Mouse (Mus musculus) lung, embryonic 15.5 days (tissue): ENCODE data around the gene Sergef. TPM values are rescaled to one million over a fixed set of nuclear protein-coding genes. Genes with fewer than 3 reads are reported as not detected.
A peak's percentile ranks its signal among the peaks of the same experiment; 100 is the strongest.

Experiments
- ATAC-seq: fragments of 200-750 bp; cut with Nextera tagmentation; 2 replicates; pipeline ENCODE4 v1.8.0; 2017; ENCODE audit warnings: moderate number of reproducible peaks, borderline replicate concordance; ENCODE audit not compliant: low FRiP score, low TSS enrichment; ENCODE audit errors: extremely low read depth
- H3K27ac ChIP-seq: fragments of 300-500 bp; sonication (generic); 2 replicates; pipeline ENCODE4 v1.5.1; 2015; ENCODE audit warnings: moderate library complexity, mild to moderate bottlenecking, inconsistent platforms
- H3K27me3 ChIP-seq: fragments of 300-500 bp; sonication (generic); 2 replicates; pipeline ENCODE4 v1.6.1; 2015; ENCODE audit warnings: inconsistent platforms
- H3K36me3 ChIP-seq: fragments of 300-500 bp; sonication (generic); 2 replicates; pipeline ENCODE4 v1.6.1; 2015; ENCODE audit warnings: inconsistent platforms
- H3K4me1 ChIP-seq: fragments of 300-500 bp; sonication (generic); 2 replicates; pipeline ENCODE4 v1.6.1; 2015; ENCODE audit warnings: inconsistent platforms
- H3K4me2 ChIP-seq: fragments of 300-500 bp; sonication (generic); 2 replicates; pipeline ENCODE4 v1.6.1; 2015; ENCODE audit warnings: inconsistent platforms, mild to moderate bottlenecking, moderate library complexity
- H3K4me3 ChIP-seq: fragments of 300-500 bp; sonication (generic); 2 replicates; pipeline ENCODE4 v1.5.1; 2015; ENCODE audit warnings: mild to moderate bottlenecking, inconsistent platforms
- H3K9ac ChIP-seq: fragments of 300-500 bp; sonication (generic); 2 replicates; pipeline ENCODE4 v1.6.1; 2015; ENCODE audit warnings: inconsistent platforms
- H3K9me3 ChIP-seq: fragments of 300-500 bp; sonication (generic); 2 replicates; pipeline ENCODE4 v1.6.1; 2016; ENCODE audit warnings: inconsistent platforms
- WGBS: fragments of 180-500 bp; shearing (Covaris S2); methylation state at CpG from one replicate; pipeline ENCODE4 v1.1.7; 2015; 5-methylcytosine and 5-hydroxymethylcytosine counted together
- polyA plus RNA-seq: library from polyadenylated mRNA; unstranded; fragments of >200 nt; fragmentation: Nextera tagmentation; extraction: Ambion mirVana; gene quantifications from 2 replicates; pipeline ENCODE4 v1.2.1, GENCODE M21; 2015

Gene Sergef
- polyA plus RNA-seq, 1 experiment from 2014 or later: 13.3 TPM

GRCm38 (mm10) chr7:46551173-46551572 lies 88.4 kb downstream of the Sergef start:
- no peaks in the 10 kb centered on the region for H3K9me3 ChIP-seq
- no peak overlapping the region for H3K27ac ChIP-seq
- ATAC-seq: no peak
- H3K4me1 ChIP-seq: peaks cover 58% of the 10 kb centered on the region
- WGBS: 80% methylated on average over 7 of the region's 7 CpGs
- no peaks in the 10 kb centered on the region for H3K36me3 ChIP-seq
- H3K27me3 ChIP-seq: no peaks in the 10 kb centered on the region
- no peak overlapping the region for H3K9ac ChIP-seq
- H3K4me3 ChIP-seq: no peak overlapping the region
- H3K4me2 ChIP-seq: no peak overlapping the region

- ATAC-seq: peak; percentile 28; the same call in 1 of the 2 replicates
- H3K27ac ChIP-seq: 0 out of 2 replicates have a peak overlapping the region, but pooled peaks have one; percentile 36
- H3K36me3 ChIP-seq: no peaks in the 10 kb centered on the region
- no peak overlapping the region for H3K4me3 ChIP-seq
- H3K4me1 ChIP-seq: peaks cover 34% of the 10 kb centered on the region
- H3K27me3 ChIP-seq: no peaks in the 10 kb centered on the region
- H3K9ac ChIP-seq: no peak overlapping the region
- no peaks in the 10 kb centered on the region for H3K9me3 ChIP-seq
- WGBS: 34% methylated on average over 3 of the region's 3 CpGs
- H3K4me2 ChIP-seq: no peak overlapping the region
Observed at GRCm38 (mm10) chr7:46548124-46548523, 91.5 kb downstream of the Sergef start.

GRCm38 (mm10) chr7:46547642-46548041 lies 92.0 kb downstream of the Sergef start:
- H3K9me3 ChIP-seq: no peaks in the 10 kb centered on the region
- ATAC-seq: peak; percentile 21; the same call in 1 of the 2 replicates
- no peak overlapping the region for H3K4me3 ChIP-seq
- H3K27ac ChIP-seq: peak overlapping the region; percentile 29; the same call in 1 of the 2 replicates
- H3K36me3 ChIP-seq: no peaks in the 10 kb centered on the region
- H3K9ac ChIP-seq: no peak overlapping the region
- H3K4me1 ChIP-seq: peaks cover 29% of the 10 kb centered on the region
- 75% methylated on average over 3 of the region's 3 CpGs for WGBS
- H3K4me2 ChIP-seq: no peak overlapping the region
- H3K27me3 ChIP-seq: no peaks in the 10 kb centered on the region

GRCm38 (mm10) chr7:46546539-46546938 lies 93.1 kb downstream of the Sergef start:
- ATAC-seq: no peak; the same call in 1 of the 2 replicates
- WGBS: 17% methylated on average over 4 of the region's 4 CpGs
- no peak overlapping the region for H3K4me2 ChIP-seq

GRCm38 (mm10) chr7:46544195-46544641 lies 95.4 kb downstream of the Sergef start:
- WGBS: 74% methylated on average over 12 of the region's 12 CpGs
- no peak for ATAC-seq
- no peaks in the 10 kb centered on the region for H3K36me3 ChIP-seq
- no peak overlapping the region for H3K4me2 ChIP-seq
- H3K9ac ChIP-seq: no peak overlapping the region
- no peak overlapping the region for H3K4me3 ChIP-seq
- H3K9me3 ChIP-seq: no peaks in the 10 kb centered on the region
- H3K4me1 ChIP-seq: peaks cover 24% of the 10 kb centered on the region; the same call in 1 of the 2 replicates
- no peaks in the 10 kb centered on the region for H3K27me3 ChIP-seq
- H3K27ac ChIP-seq: no peak overlapping the region

More at GRCm38 (mm10) chr7:46546539-46546938, 93.1 kb downstream of the Sergef start:
- Histone ChIP-seq H3K9ac (no peak overlapping the region), H3K4me1 (peaks cover 24% of the 10 kb centered on the region; the same call in 1 of the 2 replicates), H3K9me3 (no peaks in the 10 kb centered on the region), H3K4me3 (no peak overlapping the region), H3K27ac (no peak overlapping the region), H3K27me3 (no peaks in the 10 kb centered on the region), H3K36me3 (no peaks in the 10 kb centered on the region)

- no peaks in the 10 kb centered on the region for H3K9me3 ChIP-seq
- no peak overlapping the region for H3K4me2 ChIP-seq
- H3K9ac ChIP-seq: no peak overlapping the region
- H3K36me3 ChIP-seq: no peaks in the 10 kb centered on the region
- 86% methylated on average over 3 of the region's 3 CpGs for WGBS
- H3K4me3 ChIP-seq: no peak overlapping the region
- no peak overlapping the region for H3K27ac ChIP-seq
- peaks cover 5% of the 10 kb centered on the region; the same call in 1 of the 2 replicates for H3K4me1 ChIP-seq
- no peak for ATAC-seq
- no peaks in the 10 kb centered on the region for H3K27me3 ChIP-seq
Observed at GRCm38 (mm10) chr7:46542117-46542516, 97.5 kb downstream of the Sergef start.

- no peak overlapping the region for H3K9ac ChIP-seq
- no peaks in the 10 kb centered on the region for H3K36me3 ChIP-seq
- no peak overlapping the region for H3K27ac ChIP-seq
- WGBS: 33% methylated on average over 1 of the region's 1 CpGs
- no peaks in the 10 kb centered on the region for H3K4me1 ChIP-seq
- no peak for ATAC-seq
- H3K27me3 ChIP-seq: no peaks in the 10 kb centered on the region
- no peak overlapping the region for H3K4me2 ChIP-seq
- H3K9me3 ChIP-seq: no peaks in the 10 kb centered on the region
- no peak overlapping the region for H3K4me3 ChIP-seq
Observed at GRCm38 (mm10) chr7:46540616-46541015, 99.0 kb downstream of the Sergef start.

GRCm38 (mm10) chr7:46536456-46537097 lies 103.0 kb downstream of the Sergef start:
- Histone ChIP-seq H3K4me1 (no peaks in the 10 kb centered on the region), H3K36me3 (no peaks in the 10 kb centered on the region), H3K9ac (no peak overlapping the region), H3K9me3 (no peaks in the 10 kb centered on the region), H3K4me3 (no peak overlapping the region), H3K4me2 (no peak overlapping the region), H3K27me3 (no peaks in the 10 kb centered on the region), H3K27ac (no peak overlapping the region)
- 80% methylated on average over 9 of the region's 9 CpGs for WGBS
- ATAC-seq: no peak

- ATAC-seq: no peak
- H3K4me3 ChIP-seq: no peak overlapping the region
- 40% methylated on average over 10 of the region's 10 CpGs for WGBS
Observed at GRCm38 (mm10) chr7:46535429-46535799, 104.2 kb downstream of the Sergef start.

GRCm38 (mm10) chr7:46534767-46535428 lies 104.7 kb downstream of the Sergef start:
- Histone ChIP-seq H3K36me3 (no peaks in the 10 kb centered on the region), H3K4me3 (no peak overlapping the region), H3K9ac (no peak overlapping the region), H3K4me2 (no peak overlapping the region), H3K4me1 (no peaks in the 10 kb centered on the region), H3K27me3 (no peaks in the 10 kb centered on the region), H3K27ac (no peak overlapping the region), H3K9me3 (no peaks in the 10 kb centered on the region)
- ATAC-seq: no peak
- 82% methylated on average over 11 of the region's 11 CpGs for WGBS

More at GRCm38 (mm10) chr7:46535429-46535799, 104.2 kb downstream of the Sergef start:
- Histone ChIP-seq H3K9ac (no peak overlapping the region), H3K4me1 (no peaks in the 10 kb centered on the region), H3K36me3 (no peaks in the 10 kb centered on the region), H3K4me2 (no peak overlapping the region), H3K9me3 (no peaks in the 10 kb centered on the region), H3K27me3 (no peaks in the 10 kb centered on the region), H3K27ac (no peak overlapping the region)

- H3K27ac ChIP-seq: no peak overlapping the region
- H3K9ac ChIP-seq: no peak overlapping the region
- H3K9me3 ChIP-seq: no peaks in the 10 kb centered on the region
- ATAC-seq: no peak; the same call in 1 of the 2 replicates
- H3K4me2 ChIP-seq: no peak overlapping the region
- no peaks in the 10 kb centered on the region for H3K27me3 ChIP-seq
- no peaks in the 10 kb centered on the region for H3K36me3 ChIP-seq
- 83% methylated on average over 11 of the region's 11 CpGs for WGBS
- H3K4me3 ChIP-seq: no peak overlapping the region
- no peaks in the 10 kb centered on the region for H3K4me1 ChIP-seq
Observed at GRCm38 (mm10) chr7:46533518-46533917, 106.1 kb downstream of the Sergef start.

- H3K36me3 ChIP-seq: no peaks in the 10 kb centered on the region
- no peaks in the 10 kb centered on the region for H3K9me3 ChIP-seq
- H3K4me3 ChIP-seq: no peak overlapping the region
- 73% methylated on average over 5 of the region's 5 CpGs for WGBS
- no peak overlapping the region for H3K4me2 ChIP-seq
- no peak overlapping the region for H3K9ac ChIP-seq
- no peak for ATAC-seq
- no peaks in the 10 kb centered on the region for H3K27me3 ChIP-seq
- no peak overlapping the region for H3K27ac ChIP-seq
- no peaks in the 10 kb centered on the region for H3K4me1 ChIP-seq
Observed at GRCm38 (mm10) chr7:46531345-46531744, 108.3 kb downstream of the Sergef start.
